Mouse (Mus musculus): ENCODE results near the gene Elovl6. TPM values are rescaled to one million over a fixed set of nuclear protein-coding genes. Genes with fewer than 3 reads are reported as not detected.

Gene Elovl6
- total and polyA plus RNA-seq, 2 experiments from 2014 or later: 40.8 to 56.1 TPM

DNA sequence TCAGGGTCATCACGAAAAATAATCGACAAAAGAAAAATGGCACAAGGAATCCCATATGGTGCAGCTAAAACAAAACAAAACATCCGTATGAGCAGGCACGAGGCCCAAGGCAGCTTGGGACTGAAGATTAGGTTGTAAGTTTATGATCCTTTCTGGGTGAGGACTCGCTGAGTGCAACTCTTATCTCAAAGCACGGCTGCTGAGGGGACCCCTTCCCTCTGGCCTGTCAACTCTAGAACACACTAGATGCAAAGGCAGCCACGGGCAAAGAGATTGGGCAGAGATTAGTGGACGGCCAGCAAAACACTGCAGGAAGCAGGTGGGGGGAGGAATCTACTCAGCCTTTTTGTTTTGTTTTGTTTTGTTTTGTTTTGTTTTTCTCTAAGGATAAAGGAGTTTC is 101.4 kb downstream of the Elovl6 start:
- 80% methylated on average over 8 of the region's 8 CpGs for WGBS
- no peak overlapping the region for H3K4me3 ChIP-seq (ENCODE audit: low read length)
- ATAC-seq: no peak

DNA sequence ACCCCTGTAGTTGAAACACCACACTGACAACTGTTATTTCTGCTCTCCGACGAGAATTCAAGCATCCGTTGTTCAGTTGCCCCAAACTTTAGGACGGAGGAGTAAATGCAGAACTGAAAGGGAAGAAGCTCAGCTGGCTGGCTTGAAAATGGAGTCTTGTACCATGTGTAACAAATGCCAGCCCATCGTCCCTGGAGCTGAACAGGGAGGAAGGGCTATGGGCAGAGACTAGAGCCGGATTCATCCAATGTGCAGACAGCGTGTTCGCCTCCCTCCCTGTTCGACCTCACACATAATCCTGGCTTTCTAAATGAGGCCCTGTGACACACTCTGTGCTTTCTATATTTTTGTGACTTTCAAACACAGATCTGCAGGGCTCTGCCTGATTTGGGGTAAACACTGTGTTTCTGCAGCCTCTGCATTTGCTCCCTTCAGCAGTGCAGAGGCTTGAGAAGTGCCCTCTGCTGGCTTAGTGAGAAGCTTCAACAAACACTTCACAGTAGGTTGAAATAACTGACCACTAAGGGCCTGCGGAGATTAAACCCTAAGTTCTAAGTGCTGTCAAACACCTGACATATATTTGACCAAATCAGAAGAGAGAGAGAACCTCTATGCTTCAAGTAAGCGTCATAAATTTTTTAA is 102.2 kb downstream of the Elovl6 start:
- ATAC-seq: peak; percentile 86
- 71% methylated on average over 11 of the region's 11 CpGs for WGBS
- H3K36me3 ChIP-seq (ENCODE audit: insufficient read depth, low read length): peaks cover 16% of the 10 kb centered on the region; the same call in 1 of the 2 replicates
- H3K9ac ChIP-seq (replicated peaks; ENCODE audit: low read length): no peak overlapping the region
- H3K4me1 ChIP-seq (ENCODE audit: insufficient read depth, low read length): no peaks in the 10 kb centered on the region
- H3K4me2 ChIP-seq (ENCODE audit: low read depth, low read length): no peak overlapping the region
- H3K27me3 ChIP-seq (ENCODE audit: insufficient read depth, low read length): no peaks in the 10 kb centered on the region
- H3K27ac ChIP-seq: no peak overlapping the region
- peak; percentile 79 for DNase-seq (ENCODE audit: low spot score)
- TF ChIP-seq CTCF (IDR thresholded peaks at IDR 0.05; ENCODE audit: low read depth): peak; percentile 68
- H3K9me3 ChIP-seq (ENCODE audit: low read length): no peaks in the 10 kb centered on the region
- H3K4me3 ChIP-seq (ENCODE audit: low read length): no peak overlapping the region

More for the DNA sequence above, 101.4 kb downstream of the Elovl6 start:
- Histone ChIP-seq H3K9me3 (ENCODE audit: low read length) (no peaks in the 10 kb centered on the region), H3K27me3 (ENCODE audit: insufficient read depth, low read length) (no peaks in the 10 kb centered on the region), H3K27ac (no peak overlapping the region), H3K9ac (replicated peaks; ENCODE audit: low read length) (no peak overlapping the region), H3K4me2 (ENCODE audit: low read depth, low read length) (no peak overlapping the region), H3K4me1 (ENCODE audit: insufficient read depth, low read length) (no peaks in the 10 kb centered on the region), H3K36me3 (ENCODE audit: insufficient read depth, low read length) (peaks cover 16% of the 10 kb centered on the region; the same call in 1 of the 2 replicates)
- DNase-seq (ENCODE audit: low spot score): no peak
- TF ChIP-seq CTCF (IDR thresholded peaks at IDR 0.05; ENCODE audit: low read depth): no peak

DNA sequence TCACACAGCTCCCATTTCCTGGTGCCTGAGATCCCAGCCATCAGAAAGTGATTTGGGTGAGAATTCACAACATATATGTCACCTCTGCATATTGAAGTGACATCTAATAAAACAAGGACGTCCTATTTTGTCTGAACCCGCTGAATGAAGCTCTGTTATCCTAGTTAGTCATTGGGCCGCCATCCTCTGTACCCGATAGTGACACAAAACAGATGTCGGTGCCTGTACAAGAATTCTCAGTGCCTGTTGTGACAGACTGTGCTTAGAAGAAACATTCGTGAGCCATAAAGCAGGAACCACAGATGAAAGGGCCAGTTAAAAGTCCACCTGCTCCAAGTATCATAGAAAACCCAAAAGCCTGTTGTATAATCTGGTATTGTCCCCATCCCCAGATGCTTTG is 105.3 kb downstream of the Elovl6 start:
- Histone ChIP-seq H3K27me3 (ENCODE audit: insufficient read depth, low read length) (no peaks in the 10 kb centered on the region), H3K27ac (no peak overlapping the region), H3K4me2 (ENCODE audit: low read depth, low read length) (no peak overlapping the region), H3K4me3 (ENCODE audit: low read length) (no peak overlapping the region), H3K4me1 (ENCODE audit: insufficient read depth, low read length) (no peaks in the 10 kb centered on the region), H3K36me3 (ENCODE audit: insufficient read depth, low read length) (0 out of 2 replicates have a peak, but pooled peaks cover 11% of the 10 kb centered on the region), H3K9me3 (ENCODE audit: low read length) (no peaks in the 10 kb centered on the region), H3K9ac (replicated peaks; ENCODE audit: low read length) (no peak overlapping the region)
- WGBS: 92% methylated on average over 6 of the region's 6 CpGs
- DNase-seq (ENCODE audit: low spot score): no peak
- TF ChIP-seq CTCF (IDR thresholded peaks at IDR 0.05; ENCODE audit: low read depth): no peak
- no peak for ATAC-seq

- no peaks in the 10 kb centered on the region for H3K27me3 ChIP-seq (ENCODE audit: insufficient read depth, low read length)
- WGBS: 62% methylated on average over 5 of the region's 5 CpGs
- H3K4me3 ChIP-seq (ENCODE audit: low read length): no peak overlapping the region
- no peaks in the 10 kb centered on the region for H3K36me3 ChIP-seq (ENCODE audit: insufficient read depth, low read length)
- DNase-seq (ENCODE audit: low spot score) (no peak), ATAC-seq (peak; percentile 4; the same call in 1 of the 2 replicates)
- no peaks in the 10 kb centered on the region for H3K9me3 ChIP-seq (ENCODE audit: low read length)
- TF ChIP-seq CTCF (IDR thresholded peaks at IDR 0.05; ENCODE audit: low read depth): no peak
- no peak overlapping the region for H3K9ac ChIP-seq (replicated peaks; ENCODE audit: low read length)
- H3K4me1 ChIP-seq (ENCODE audit: insufficient read depth, low read length): no peaks in the 10 kb centered on the region
- H3K4me2 ChIP-seq (ENCODE audit: low read depth, low read length): no peak overlapping the region
- H3K27ac ChIP-seq: peak overlapping the region; percentile 49; the same call in 1 of the 2 replicates
These were observed 107.5 kb downstream of the Elovl6 start for GRCm38 (mm10) chr3:129639701-129640100.

DNA sequence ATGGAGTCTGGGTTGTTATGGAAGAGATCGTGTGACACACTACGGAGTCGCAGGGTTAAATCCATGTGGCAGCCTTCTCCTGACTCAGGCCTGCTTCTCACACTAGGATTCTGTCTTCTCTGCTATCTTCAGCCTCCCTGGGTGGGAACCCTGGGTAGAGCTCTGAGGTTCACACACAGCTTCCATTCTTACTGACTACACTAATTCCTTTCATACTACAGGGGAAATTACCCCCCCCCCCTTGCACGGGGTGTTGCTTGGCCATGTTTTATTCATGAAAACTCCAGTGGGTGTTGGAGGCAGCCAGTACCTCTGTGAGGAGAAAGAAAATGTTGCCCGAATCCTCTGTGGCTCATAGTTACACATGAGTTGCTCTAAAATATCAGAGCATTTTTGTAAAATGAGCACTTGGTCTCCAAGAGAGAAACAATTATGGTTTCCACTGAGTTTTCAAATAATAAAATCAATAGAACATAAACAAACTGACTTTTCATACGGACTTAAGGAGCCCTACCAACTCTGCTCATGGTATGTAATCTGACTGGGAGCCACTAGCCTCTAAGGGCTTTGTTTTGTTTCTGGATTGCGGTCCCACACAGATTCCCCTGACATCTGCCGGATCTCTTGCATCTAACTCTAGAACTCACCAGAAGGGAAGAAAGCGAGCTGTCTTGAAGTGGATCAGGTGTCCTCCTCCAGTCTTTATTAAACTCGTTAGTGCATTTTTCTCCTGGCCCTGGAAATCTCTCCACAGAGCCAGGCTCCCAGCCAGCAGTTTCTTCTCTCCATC is 108.3 kb downstream of the Elovl6 start:
- Histone ChIP-seq H3K4me1 (ENCODE audit: insufficient read depth, low read length) (no peaks in the 10 kb centered on the region), H3K9ac (replicated peaks; ENCODE audit: low read length) (no peak overlapping the region), H3K9me3 (ENCODE audit: low read length) (no peaks in the 10 kb centered on the region), H3K27me3 (ENCODE audit: insufficient read depth, low read length) (no peaks in the 10 kb centered on the region), H3K27ac (peak overlapping the region; percentile 49; the same call in 1 of the 2 replicates), H3K4me3 (ENCODE audit: low read length) (no peak overlapping the region), H3K36me3 (ENCODE audit: insufficient read depth, low read length) (no peaks in the 10 kb centered on the region), H3K4me2 (ENCODE audit: low read depth, low read length) (no peak overlapping the region)
- no peak for TF ChIP-seq CTCF (IDR thresholded peaks at IDR 0.05; ENCODE audit: low read depth)
- peak; percentile 87 for ATAC-seq
- peak; percentile 58 for DNase-seq (ENCODE audit: low spot score)
- 48% methylated on average over 10 of the region's 10 CpGs for WGBS

- no peak for TF ChIP-seq CTCF (IDR thresholded peaks at IDR 0.05; ENCODE audit: low read depth)
- Histone ChIP-seq H3K4me1 (ENCODE audit: insufficient read depth, low read length) (no peaks in the 10 kb centered on the region), H3K27ac (no peak overlapping the region; the same call in 1 of the 2 replicates), H3K36me3 (ENCODE audit: insufficient read depth, low read length) (no peaks in the 10 kb centered on the region), H3K27me3 (ENCODE audit: insufficient read depth, low read length) (no peaks in the 10 kb centered on the region), H3K4me3 (ENCODE audit: low read length) (no peak overlapping the region), H3K4me2 (ENCODE audit: low read depth, low read length) (no peak overlapping the region), H3K9ac (replicated peaks; ENCODE audit: low read length) (no peak overlapping the region), H3K9me3 (ENCODE audit: low read length) (no peaks in the 10 kb centered on the region)
- DNase-seq (ENCODE audit: low spot score) (no peak), ATAC-seq (no peak)
- WGBS: 84% methylated on average over 7 of the region's 7 CpGs
These were observed 109.5 kb downstream of the Elovl6 start for GRCm38 (mm10) chr3:129641621-129642020.
